Mouse (Mus musculus) liver, postnatal 0 days (tissue): ENCODE measurements at regions not wholly inside any gene's neighbourhood (a gene's known extent, or its start where the extent isn't known, plus 50 kb on each side); places are given as distances from the start of the nearest gene placed in this dataset.

Experiments
- ATAC-seq: fragments of 200-750 bp; cut with Nextera tagmentation; 2 replicates; pipeline ENCODE4 v1.8.0; 2017; ENCODE audit warnings: mild to moderate bottlenecking, moderate library complexity
- DNase-seq: peaks from one replicate; pipeline ENCODE4 v3.0.0-alpha.2; 2016
- H3K27ac ChIP-seq: fragments of 300-500 bp; sonication (generic); 2 replicates; pipeline ENCODE4 v1.5.1; 2014; ENCODE audit warnings: antibody characterized with exemption, moderate library complexity, mild to moderate bottlenecking, low read depth
- H3K27me3 ChIP-seq: fragments of 300-500 bp; sonication (generic); 2 replicates; pipeline ENCODE4 v1.6.1; 2014; ENCODE audit warnings: low read length, control low read depth, mixed read lengths; ENCODE audit not compliant: insufficient read depth
- H3K36me3 ChIP-seq: fragments of 300-500 bp; sonication (generic); replicated peaks from 2 replicates; pipeline ENCODE4 v1.6.1; 2014; ENCODE audit warnings: mild to moderate bottlenecking, control low read depth, low read length, moderate library complexity, mixed read lengths; ENCODE audit not compliant: insufficient read depth
- H3K4me1 ChIP-seq: fragments of 300-500 bp; sonication (generic); 2 replicates; pipeline ENCODE4 v1.6.1; 2014; ENCODE audit warnings: antibody characterized with exemption, mild to moderate bottlenecking, control low read depth; ENCODE audit not compliant: insufficient read depth
- H3K4me2 ChIP-seq: fragments of 300-500 bp; sonication (generic); 2 replicates; pipeline ENCODE4 v1.6.1; 2014; ENCODE audit warnings: low read depth, mild to moderate bottlenecking, low read length, moderate library complexity, mixed read lengths
- H3K4me3 ChIP-seq: fragments of 300-500 bp; sonication (generic); 2 replicates; pipeline ENCODE4 v1.5.1; 2014; ENCODE audit warnings: low read depth, low read length
- H3K9ac ChIP-seq: fragments of 300-500 bp; sonication (generic); replicated peaks from 2 replicates; pipeline ENCODE4 v1.6.1; 2014; ENCODE audit warnings: mild to moderate bottlenecking, moderate library complexity
- H3K9me3 ChIP-seq: fragments of 300-500 bp; sonication (generic); 2 replicates; pipeline ENCODE4 v1.6.1; 2016; ENCODE audit warnings: mild to moderate bottlenecking, control low read depth, low read length, mixed read lengths
- CTCF ChIP-seq: sonication (generic); IDR thresholded peaks from 2 replicates; pipeline ENCODE4 v1.5.1; 2016; ENCODE audit warnings: antibody characterized with exemption, low read depth
- EP300 ChIP-seq: IDR thresholded peaks from 2 replicates; pipeline ENCODE4 v1.6.1; 2016; ENCODE audit warnings: antibody characterized with exemption, low read depth, mild to moderate bottlenecking
- WGBS: fragments of 180-500 bp; shearing (Covaris S2); extraction: QIAGEN DNeasy Blood & Tissue Kit; methylation state at CpG from one replicate; pipeline ENCODE4 v1.1.7; 2014; ENCODE audit not compliant: insufficient replicate concordance; 5-methylcytosine and 5-hydroxymethylcytosine counted together

DNA sequence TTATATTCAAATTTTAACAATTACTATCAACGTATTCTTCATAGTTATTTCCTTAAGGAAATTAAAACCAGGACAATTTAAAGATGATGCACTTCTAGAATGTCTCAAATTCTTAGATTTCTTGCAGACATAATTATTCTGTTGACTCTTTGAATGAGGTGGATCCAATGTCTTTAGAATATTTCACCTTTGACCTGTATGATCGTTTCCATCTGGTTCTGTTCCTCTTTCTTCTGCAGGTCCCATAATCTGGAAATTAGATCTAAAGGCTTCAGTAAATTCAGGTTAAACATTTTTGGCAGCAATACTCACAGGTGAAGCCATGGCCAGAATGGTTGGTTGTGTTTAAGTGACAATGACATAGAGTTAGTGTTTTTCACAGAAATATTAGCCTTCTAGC, 982.4 kb downstream of the Car8 start:
- 72% methylated on average over 2 of the region's 2 CpGs for WGBS
- H3K4me3 ChIP-seq = no peak overlapping the region
- H3K36me3 ChIP-seq = no peaks in the 10 kb centered on the region
- no peak overlapping the region for H3K27ac ChIP-seq
- no peaks in the 10 kb centered on the region for H3K4me1 ChIP-seq
- H3K27me3 ChIP-seq = no peaks in the 10 kb centered on the region
- no peak overlapping the region for H3K4me2 ChIP-seq
- no peaks in the 10 kb centered on the region for H3K9me3 ChIP-seq
- H3K9ac ChIP-seq = no peak overlapping the region
- TF ChIP-seq EP300 (no peak), CTCF (no peak)
- DNase-seq (no peak), ATAC-seq (no peak)

DNA sequence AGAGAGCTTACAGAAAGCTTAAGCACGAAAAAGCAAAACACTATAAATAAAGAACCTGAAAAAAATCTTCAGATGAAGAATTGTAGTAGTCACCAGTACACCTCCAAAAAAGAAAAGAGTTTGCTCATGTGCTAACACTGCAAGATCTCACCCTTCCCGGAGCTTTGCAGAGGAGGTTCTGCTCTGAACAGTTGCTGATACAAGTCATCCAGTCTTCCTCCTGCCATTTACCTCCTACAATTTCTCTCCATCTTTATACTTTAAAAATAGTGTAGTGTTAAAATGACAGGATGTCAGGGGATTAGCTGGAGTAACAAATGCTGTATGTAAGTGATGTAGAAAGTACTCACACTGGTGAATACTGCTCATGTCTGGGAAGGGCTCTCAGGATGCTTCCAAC, 985.2 kb downstream of the Car8 start:
- Histone ChIP-seq H3K4me1 (no peaks in the 10 kb centered on the region), H3K27me3 (no peaks in the 10 kb centered on the region), H3K27ac (no peak overlapping the region), H3K9me3 (no peaks in the 10 kb centered on the region), H3K36me3 (no peaks in the 10 kb centered on the region), H3K4me3 (no peak overlapping the region), H3K9ac (no peak overlapping the region), H3K4me2 (no peak overlapping the region)
- TF ChIP-seq CTCF = no peak
- no peak for TF ChIP-seq EP300
- 57% methylated on average over 2 of the region's 2 CpGs for WGBS
- DNase-seq (no peak), ATAC-seq (no peak)

DNA sequence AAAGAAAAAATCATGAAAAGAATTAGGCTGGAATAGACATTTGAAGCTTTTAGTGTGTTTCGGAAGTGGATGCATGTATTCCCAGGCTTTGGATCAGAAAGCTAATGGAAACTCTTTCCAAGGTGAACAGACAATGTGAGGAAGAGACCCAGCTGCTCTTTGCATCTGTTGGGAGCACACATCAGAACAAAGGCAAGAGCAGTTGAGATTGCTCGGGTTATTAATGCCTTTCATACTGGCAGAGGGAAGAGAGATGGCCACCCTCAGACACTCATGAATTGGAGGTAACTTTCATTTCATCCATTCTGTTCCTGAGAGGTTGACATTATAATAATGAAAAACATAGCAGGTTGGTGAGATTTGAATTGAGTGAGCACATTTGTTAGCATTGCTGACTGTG, 987.2 kb downstream of the Car8 start:
- 77% methylated on average over 2 of the region's 2 CpGs for WGBS
- H3K9me3 ChIP-seq = no peaks in the 10 kb centered on the region
- no peaks in the 10 kb centered on the region for H3K27me3 ChIP-seq
- H3K4me2 ChIP-seq = no peak overlapping the region
- H3K36me3 ChIP-seq = no peaks in the 10 kb centered on the region
- no peak for ATAC-seq
- TF ChIP-seq EP300 (no peak), CTCF (no peak)
- no peak overlapping the region for H3K27ac ChIP-seq
- no peak overlapping the region for H3K9ac ChIP-seq
- no peak for DNase-seq
- no peak overlapping the region for H3K4me3 ChIP-seq
- no peaks in the 10 kb centered on the region for H3K4me1 ChIP-seq

DNA sequence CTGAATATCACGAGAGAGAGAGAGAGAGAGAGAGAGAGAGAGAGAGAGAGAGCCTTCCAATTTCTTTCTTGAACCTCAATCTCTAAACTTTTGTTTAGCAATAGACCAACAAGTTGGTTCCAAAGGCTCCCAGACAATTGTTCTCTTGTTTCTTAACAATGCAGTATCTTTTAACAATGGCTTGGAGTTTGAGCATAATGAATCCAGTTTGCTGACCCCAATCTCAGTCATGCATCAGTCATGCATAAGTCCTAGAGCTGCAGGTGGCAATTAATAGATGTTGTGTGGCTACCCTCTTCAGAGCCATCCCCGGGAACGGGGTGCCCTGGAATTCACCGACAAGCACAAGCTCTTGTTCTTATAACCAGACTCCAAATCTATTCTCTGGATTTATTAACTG, 991.0 kb downstream of the Car8 start:
- DNase-seq (no peak), ATAC-seq (no peak)
- WGBS = 74% methylated on average over 4 of the region's 4 CpGs
- Histone ChIP-seq H3K4me3 (no peak overlapping the region), H3K9ac (no peak overlapping the region), H3K27ac (no peak overlapping the region), H3K27me3 (no peaks in the 10 kb centered on the region), H3K36me3 (no peaks in the 10 kb centered on the region), H3K9me3 (no peaks in the 10 kb centered on the region), H3K4me1 (no peaks in the 10 kb centered on the region), H3K4me2 (no peak overlapping the region)
- TF ChIP-seq EP300 = no peak
- TF ChIP-seq CTCF = no peak

DNA sequence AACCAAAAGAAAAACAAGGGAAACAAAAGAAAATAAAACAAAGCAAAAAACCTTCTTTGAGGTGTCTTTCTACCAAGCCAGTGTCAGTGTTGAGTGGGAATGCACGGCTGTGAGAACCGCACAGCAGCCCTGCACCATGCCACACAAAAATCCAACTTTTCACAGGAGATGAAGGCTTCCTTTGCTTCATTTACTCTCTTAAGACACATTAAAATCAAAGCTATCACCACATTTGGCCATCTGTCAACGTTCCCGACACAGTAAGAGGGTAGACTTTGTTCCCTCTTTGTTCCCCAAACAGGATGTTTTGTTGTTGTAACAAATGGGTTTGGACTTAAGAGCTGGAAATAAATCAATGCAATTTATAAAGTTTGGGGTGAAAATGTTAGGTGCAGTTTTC, 991.6 kb downstream of the Car8 start:
- DNase-seq = no peak
- no peak for TF ChIP-seq CTCF
- no peak for TF ChIP-seq EP300
- no peak for ATAC-seq
- Histone ChIP-seq H3K36me3 (no peaks in the 10 kb centered on the region), H3K4me3 (no peak overlapping the region), H3K4me1 (no peaks in the 10 kb centered on the region), H3K9ac (no peak overlapping the region), H3K27me3 (no peaks in the 10 kb centered on the region), H3K9me3 (no peaks in the 10 kb centered on the region), H3K4me2 (no peak overlapping the region), H3K27ac (no peak overlapping the region)
- WGBS = 74% methylated on average over 4 of the region's 4 CpGs

DNA sequence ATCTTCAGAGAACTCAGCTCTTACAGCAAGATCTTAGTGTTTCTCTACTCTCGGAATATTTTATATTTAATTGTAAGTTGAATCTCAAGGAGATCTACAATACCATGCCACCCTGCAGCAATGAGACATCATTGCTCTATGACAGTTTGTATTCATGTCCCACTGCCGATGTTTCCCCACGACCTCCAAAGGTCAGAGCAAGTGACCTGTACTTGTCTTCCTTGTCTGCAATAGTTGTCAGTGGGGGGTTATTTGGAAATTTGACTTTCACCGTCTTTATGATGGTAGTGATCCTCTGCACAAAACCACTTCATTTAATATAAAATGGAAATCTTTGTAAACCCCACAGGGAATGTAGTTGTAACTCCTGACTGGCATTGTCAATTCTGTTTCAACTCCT, 992.0 kb downstream of the Car8 start:
- TF ChIP-seq CTCF (no peak), EP300 (no peak)
- H3K4me1 ChIP-seq = no peaks in the 10 kb centered on the region
- H3K36me3 ChIP-seq = no peaks in the 10 kb centered on the region
- DNase-seq (no peak), ATAC-seq (no peak)
- no peak overlapping the region for H3K4me3 ChIP-seq
- no peak overlapping the region for H3K4me2 ChIP-seq
- H3K9ac ChIP-seq = no peak overlapping the region
- H3K27me3 ChIP-seq = no peaks in the 10 kb centered on the region
- 74% methylated on average over 4 of the region's 4 CpGs for WGBS
- no peak overlapping the region for H3K27ac ChIP-seq
- no peaks in the 10 kb centered on the region for H3K9me3 ChIP-seq

DNA sequence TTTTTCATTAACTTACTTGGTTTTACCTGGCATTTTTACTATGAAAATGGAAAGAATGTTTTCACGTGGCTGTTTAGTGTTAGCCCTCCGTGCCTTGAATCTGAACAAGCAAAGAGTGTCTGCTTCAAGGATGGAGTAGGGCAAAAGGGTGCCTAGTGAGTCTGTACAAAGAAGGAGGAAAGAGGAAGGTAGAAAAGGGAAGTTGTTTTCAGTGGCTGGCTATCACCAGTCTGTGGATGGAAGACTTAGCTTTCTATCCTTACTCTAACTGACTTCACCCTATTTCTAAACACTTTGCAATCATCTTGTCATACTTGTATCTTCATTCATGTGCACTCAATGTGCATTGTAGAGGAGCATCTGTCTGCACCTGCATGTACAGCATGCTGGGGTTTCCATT, 993.2 kb downstream of the Car8 start:
- H3K9me3 ChIP-seq = no peaks in the 10 kb centered on the region
- H3K27ac ChIP-seq = no peak overlapping the region
- H3K9ac ChIP-seq = no peak overlapping the region
- H3K4me1 ChIP-seq = no peaks in the 10 kb centered on the region
- 49% methylated on average over 2 of the region's 2 CpGs for WGBS
- ATAC-seq (no peak), DNase-seq (no peak)
- no peaks in the 10 kb centered on the region for H3K36me3 ChIP-seq
- no peaks in the 10 kb centered on the region for H3K27me3 ChIP-seq
- H3K4me3 ChIP-seq = no peak overlapping the region
- TF ChIP-seq EP300 (no peak), CTCF (no peak)
- H3K4me2 ChIP-seq = no peak overlapping the region
